Mouse (Mus musculus): ENCODE results near the gene Exoc4.

- no peak for TF ChIP-seq CTCF (IDR thresholded peaks at IDR 0.05; ENCODE audit: low read depth, low read length)
- TF ChIP-seq POLR2A (IDR thresholded peaks at IDR 0.05; ENCODE audit: extremely low read depth, insufficient read depth, low read length): no peak
These were observed 745.0 kb downstream of the Exoc4 start for GRCm38 (mm10) chr6:33993842-33994241.

Data from liver, adult 2 months (tissue).